Mouse (Mus musculus): ENCODE results near the gene Mmp14.

DNA sequence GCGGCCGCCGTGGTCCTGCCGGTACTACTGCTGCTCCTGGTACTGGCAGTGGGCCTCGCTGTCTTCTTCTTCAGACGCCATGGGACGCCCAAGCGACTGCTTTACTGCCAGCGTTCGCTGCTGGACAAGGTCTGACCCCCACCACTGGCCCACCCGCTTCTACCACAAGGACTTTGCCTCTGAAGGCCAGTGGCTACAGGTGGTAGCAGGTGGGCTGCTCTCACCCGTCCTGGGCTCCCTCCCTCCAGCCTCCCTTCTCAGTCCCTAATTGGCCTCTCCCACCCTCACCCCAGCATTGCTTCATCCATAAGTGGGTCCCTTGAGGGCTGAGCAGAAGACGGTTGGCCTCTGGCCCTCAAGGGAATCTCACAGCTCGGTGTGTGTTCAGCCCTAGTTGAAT, 9.1 kb downstream of the Mmp14 start:
- TF ChIP-seq CTCF (conservative IDR thresholded peaks at IDR 0.05; ENCODE audit: low read length) = no peak
- TF ChIP-seq POU5F1 (IDR thresholded peaks at IDR 0.05; ENCODE audit: borderline replicate concordance, low read length) = no peak
- no peak for TF ChIP-seq NANOG (IDR thresholded peaks at IDR 0.05; ENCODE audit: borderline replicate concordance, low read length)

All from E14TG2a.4 (cell line).